Mouse (Mus musculus) stomach, postnatal 0 days (tissue): ENCODE measurements around the gene Txnrd1.

Experiments
- CTCF ChIP-seq: IDR thresholded peaks from 2 replicates; pipeline ENCODE4 v1.5.1; 2016; ENCODE audit warnings: antibody characterized with exemption, low read depth, mild to moderate bottlenecking, moderate library complexity
- EP300 ChIP-seq: optimal IDR thresholded peaks from 2 replicates; pipeline ENCODE3; 2016; ENCODE audit warnings: antibody characterized with exemption

GRCm38 (mm10) chr10:82805111-82805510, 28.6 kb upstream of the Txnrd1 start:
- no peak for TF ChIP-seq EP300
- no peak for TF ChIP-seq CTCF
